Mouse (Mus musculus) macrophage (primary cell): Measurements from ENCODE around the gene Plxna4. TPM values are rescaled to one million over a fixed set of nuclear protein-coding genes. Genes with fewer than 3 reads are reported as not detected.

Experiments used
- H3K27ac ChIP-seq: fragments of 350-480 bp; formaldehyde crosslinking; 2 replicates; pipeline ENCODE4 v1.9.0; 2021
- H3K36me3 ChIP-seq: fragments of 350-480 bp; formaldehyde crosslinking; 2 replicates; pipeline ENCODE4 v1.9.0; 2021; ENCODE audit errors: inconsistent target
- H3K4me3 ChIP-seq: fragments of 350-480 bp; formaldehyde crosslinking; 2 replicates; pipeline ENCODE4 v1.9.0; 2021; ENCODE audit errors: inconsistent target
- H3K79me2 ChIP-seq: fragments of 350-480 bp; formaldehyde crosslinking; 2 replicates; pipeline ENCODE4 v1.9.0; 2021; ENCODE audit errors: inconsistent target
- WGBS: methylation state at CpG from one replicate; pipeline ENCODE4 v1.1.7; 2026; ENCODE audit warnings: inconsistent platforms; ENCODE audit not compliant: missing documents; 5-methylcytosine and 5-hydroxymethylcytosine counted together
- polyA plus RNA-seq: library from polyadenylated mRNA; stranded (reverse); fragments of 250-400 nt; gene quantifications from 3 replicates; pipeline ENCODE4 v1.2.4, GENCODE M21; 2018; ENCODE audit warnings: inconsistent platforms

Plxna4 gene
- polyA plus RNA-seq, 1 experiment from 2014 or later = 0.23 TPM

- Histone ChIP-seq H3K4me3 (no peak overlapping the region), H3K27ac (no peak overlapping the region), H3K36me3 (no peaks in the 10 kb centered on the region), H3K79me2 (no peaks in the 10 kb centered on the region)
- WGBS = 96% methylated on average over 4 of the region's 4 CpGs
Measured at GRCm38 (mm10) chr6:32475958-32476357, 112.0 kb downstream of the Plxna4 start.

GRCm38 (mm10) chr6:32472062-32472461, 115.9 kb downstream of the Plxna4 start:
- WGBS = 89% methylated on average over 5 of the region's 5 CpGs
- Histone ChIP-seq H3K27ac (no peak overlapping the region), H3K4me3 (no peak overlapping the region), H3K79me2 (no peaks in the 10 kb centered on the region), H3K36me3 (no peaks in the 10 kb centered on the region)

GRCm38 (mm10) chr6:32471639-32472038, 116.4 kb downstream of the Plxna4 start:
- H3K4me3 ChIP-seq = no peak overlapping the region
- 100% methylated on average over 3 of the region's 3 CpGs for WGBS
- no peak overlapping the region for H3K27ac ChIP-seq
- no peaks in the 10 kb centered on the region for H3K36me3 ChIP-seq
- no peaks in the 10 kb centered on the region for H3K79me2 ChIP-seq

GRCm38 (mm10) chr6:32469196-32469595, 118.8 kb downstream of the Plxna4 start:
- Histone ChIP-seq H3K27ac (no peak overlapping the region), H3K4me3 (no peak overlapping the region), H3K79me2 (no peaks in the 10 kb centered on the region), H3K36me3 (no peaks in the 10 kb centered on the region)
- WGBS = 85% methylated on average over 5 of the region's 5 CpGs

- 86% methylated on average over 8 of the region's 8 CpGs for WGBS
- Histone ChIP-seq H3K79me2 (no peaks in the 10 kb centered on the region), H3K4me3 (no peak overlapping the region), H3K27ac (no peak overlapping the region), H3K36me3 (no peaks in the 10 kb centered on the region)
Measured at GRCm38 (mm10) chr6:32465129-32465528, 122.9 kb downstream of the Plxna4 start.

GRCm38 (mm10) chr6:32464637-32465036, 123.4 kb downstream of the Plxna4 start:
- 60% methylated on average over 8 of the region's 8 CpGs for WGBS
- no peak overlapping the region for H3K4me3 ChIP-seq

GRCm38 (mm10) chr6:32464046-32464445, 123.9 kb downstream of the Plxna4 start:
- H3K36me3 ChIP-seq = no peaks in the 10 kb centered on the region
- no peak overlapping the region for H3K27ac ChIP-seq
- WGBS = 95% methylated on average over 4 of the region's 4 CpGs
- H3K79me2 ChIP-seq = no peaks in the 10 kb centered on the region
- no peak overlapping the region for H3K4me3 ChIP-seq

More at GRCm38 (mm10) chr6:32464637-32465036, 123.4 kb downstream of the Plxna4 start:
- Histone ChIP-seq H3K36me3 (no peaks in the 10 kb centered on the region), H3K79me2 (no peaks in the 10 kb centered on the region), H3K27ac (no peak overlapping the region)

- 15% methylated on average over 8 of the region's 8 CpGs for WGBS
Measured at GRCm38 (mm10) chr6:32460400-32460799, 127.6 kb downstream of the Plxna4 start.

GRCm38 (mm10) chr6:32456641-32457040, 131.4 kb downstream of the Plxna4 start:
- H3K36me3 ChIP-seq = no peaks in the 10 kb centered on the region
- H3K79me2 ChIP-seq = no peaks in the 10 kb centered on the region
- WGBS = 88% methylated on average over 3 of the region's 3 CpGs
- H3K27ac ChIP-seq = no peak overlapping the region
- no peak overlapping the region for H3K4me3 ChIP-seq

More at GRCm38 (mm10) chr6:32460400-32460799, 127.6 kb downstream of the Plxna4 start:
- no peaks in the 10 kb centered on the region for H3K79me2 ChIP-seq
- no peak overlapping the region for H3K4me3 ChIP-seq
- H3K36me3 ChIP-seq = no peaks in the 10 kb centered on the region
- H3K27ac ChIP-seq = no peak overlapping the region

GRCm38 (mm10) chr6:32451851-32452250, 136.1 kb downstream of the Plxna4 start:
- no peaks in the 10 kb centered on the region for H3K36me3 ChIP-seq
- no peak overlapping the region for H3K27ac ChIP-seq
- no peak overlapping the region for H3K4me3 ChIP-seq
- no peaks in the 10 kb centered on the region for H3K79me2 ChIP-seq

GRCm38 (mm10) chr6:32449237-32449963, 138.6 kb downstream of the Plxna4 start:
- no peak overlapping the region for H3K4me3 ChIP-seq
- no peaks in the 10 kb centered on the region for H3K79me2 ChIP-seq
- no peaks in the 10 kb centered on the region for H3K36me3 ChIP-seq
- 80% methylated on average over 7 of the region's 8 CpGs for WGBS
- H3K27ac ChIP-seq = no peak overlapping the region

GRCm38 (mm10) chr6:32448787-32449186, 139.2 kb downstream of the Plxna4 start:
- Histone ChIP-seq H3K27ac (no peak overlapping the region), H3K79me2 (no peaks in the 10 kb centered on the region), H3K4me3 (no peak overlapping the region), H3K36me3 (no peaks in the 10 kb centered on the region)
- 84% methylated on average over 3 of the region's 3 CpGs for WGBS

- no peaks in the 10 kb centered on the region for H3K36me3 ChIP-seq
- no peak overlapping the region for H3K4me3 ChIP-seq
- 84% methylated on average over 3 of the region's 4 CpGs for WGBS
- no peaks in the 10 kb centered on the region for H3K79me2 ChIP-seq
- no peak overlapping the region for H3K27ac ChIP-seq
Measured at GRCm38 (mm10) chr6:32446276-32446675, 141.7 kb downstream of the Plxna4 start.

- Histone ChIP-seq H3K79me2 (no peaks in the 10 kb centered on the region), H3K27ac (no peak overlapping the region), H3K36me3 (no peaks in the 10 kb centered on the region), H3K4me3 (no peak overlapping the region)
- 94% methylated on average over 2 of the region's 2 CpGs for WGBS
Measured at GRCm38 (mm10) chr6:32445246-32445645, 142.7 kb downstream of the Plxna4 start.

- no peak overlapping the region for H3K27ac ChIP-seq
- WGBS = 84% methylated on average over 2 of the region's 2 CpGs
- H3K79me2 ChIP-seq = no peaks in the 10 kb centered on the region
- no peak overlapping the region for H3K4me3 ChIP-seq
- H3K36me3 ChIP-seq = no peaks in the 10 kb centered on the region
Measured at GRCm38 (mm10) chr6:32444393-32444792, 143.6 kb downstream of the Plxna4 start.

GRCm38 (mm10) chr6:32443679-32444078, 144.3 kb downstream of the Plxna4 start:
- WGBS = 64% methylated on average over 1 of the region's 1 CpGs
- no peak overlapping the region for H3K27ac ChIP-seq
- H3K79me2 ChIP-seq = no peaks in the 10 kb centered on the region
- H3K4me3 ChIP-seq = no peak overlapping the region
- no peaks in the 10 kb centered on the region for H3K36me3 ChIP-seq
